Mouse (Mus musculus) midbrain, embryonic 16.5 days (tissue): ENCODE results near the gene Ifna7. TPM values are rescaled to one million over a fixed set of nuclear protein-coding genes. Genes with fewer than 3 reads are reported as not detected.
"Not testable (repeated sequence)": the region's sequence is repeated elsewhere in the genome, so short reads cannot be mapped to it uniquely, and the experiment has no call there.

Experiments used
- ATAC-seq: fragments of 200-750 bp; cut with Nextera tagmentation; 2 replicates; pipeline ENCODE4 v1.8.0; 2017; ENCODE audit warnings: moderate TSS enrichment
- H3K27ac ChIP-seq: fragments of 300-500 bp; sonication (generic); 2 replicates; pipeline ENCODE4 v1.5.1; 2014; ENCODE audit warnings: mild to moderate bottlenecking, low read length, mixed read lengths
- H3K27me3 ChIP-seq: fragments of 300-500 bp; sonication (generic); 2 replicates; pipeline ENCODE4 v1.6.1; 2014; ENCODE audit warnings: low read depth, low read length, mixed read lengths; ENCODE audit not compliant: control insufficient read depth, insufficient read depth
- H3K36me3 ChIP-seq: fragments of 300-500 bp; sonication (generic); 2 replicates; pipeline ENCODE4 v1.6.1; 2014; ENCODE audit warnings: mild to moderate bottlenecking, low read length, moderate library complexity, mixed read lengths; ENCODE audit not compliant: control insufficient read depth, insufficient read depth
- H3K4me1 ChIP-seq: fragments of 300-500 bp; sonication (generic); 2 replicates; pipeline ENCODE4 v1.6.1; 2014; ENCODE audit warnings: mild to moderate bottlenecking, low read length, mixed read lengths; ENCODE audit not compliant: control insufficient read depth, insufficient read depth
- H3K4me2 ChIP-seq: fragments of 300-500 bp; sonication (generic); 2 replicates; pipeline ENCODE4 v1.6.1; 2014; ENCODE audit warnings: mild to moderate bottlenecking, low read length, mixed read lengths
- H3K4me3 ChIP-seq: fragments of 300-500 bp; sonication (generic); 2 replicates; pipeline ENCODE4 v1.5.1; 2014; ENCODE audit warnings: low read depth, mild to moderate bottlenecking, low read length, moderate library complexity, mixed read lengths
- H3K9ac ChIP-seq: fragments of 300-500 bp; sonication (generic); 2 replicates; pipeline ENCODE4 v1.6.1; 2014; ENCODE audit warnings: low read depth, low read length, mixed read lengths
- H3K9me3 ChIP-seq: fragments of 300-500 bp; sonication (generic); replicated peaks from 2 replicates; pipeline ENCODE4 v1.6.1; 2014; ENCODE audit warnings: mild to moderate bottlenecking, low read length, mixed read lengths; ENCODE audit not compliant: control insufficient read depth, poor library complexity, severe bottlenecking
- WGBS: fragments of 180-500 bp; shearing (Covaris S2); extraction: QIAGEN DNeasy Blood & Tissue Kit; methylation state at CpG from one replicate; pipeline ENCODE4 v1.1.7; 2014; 5-methylcytosine and 5-hydroxymethylcytosine counted together
- polyA plus RNA-seq: library from polyadenylated mRNA; unstranded; fragments of >200 nt; fragmentation: Nextera tagmentation; extraction: Ambion mirVana; gene quantifications from 2 replicates; pipeline ENCODE4 v1.2.1, GENCODE M21; 2015

The Ifna7 gene
- polyA plus RNA-seq, 1 experiment from 2014 or later = not detected

DNA sequence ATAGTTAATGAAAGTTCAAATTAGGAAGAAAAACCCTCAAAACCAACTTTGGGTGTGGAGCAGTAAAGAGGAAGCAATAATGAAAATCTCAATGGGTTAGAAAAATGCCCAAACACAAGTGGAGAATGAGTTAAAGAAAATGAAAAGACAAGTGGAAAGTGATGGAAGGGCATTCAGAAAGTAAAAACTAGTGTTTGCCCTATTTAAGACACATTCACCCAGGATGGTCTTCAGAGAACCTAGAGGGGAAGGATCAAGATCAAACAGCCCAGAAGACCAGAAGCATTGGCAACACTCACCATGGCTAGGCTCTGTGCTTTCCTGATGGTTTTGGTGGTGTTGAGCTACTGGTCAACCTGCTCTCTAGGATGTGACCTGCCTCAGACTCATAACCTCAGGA lies 11.1 kb downstream of the Ifna7 start, which contains the start of gene Ifna6:
Ifna6 (plus strand) TSS at position 301 of the 400 bp plus-strand sequence.
- H3K4me2 ChIP-seq, H3K4me1 ChIP-seq, ATAC-seq, H3K27ac ChIP-seq, H3K9ac ChIP-seq, H3K36me3 ChIP-seq, H3K4me3 ChIP-seq, H3K27me3 ChIP-seq, H3K9me3 ChIP-seq: not testable (repeated sequence)

DNA sequence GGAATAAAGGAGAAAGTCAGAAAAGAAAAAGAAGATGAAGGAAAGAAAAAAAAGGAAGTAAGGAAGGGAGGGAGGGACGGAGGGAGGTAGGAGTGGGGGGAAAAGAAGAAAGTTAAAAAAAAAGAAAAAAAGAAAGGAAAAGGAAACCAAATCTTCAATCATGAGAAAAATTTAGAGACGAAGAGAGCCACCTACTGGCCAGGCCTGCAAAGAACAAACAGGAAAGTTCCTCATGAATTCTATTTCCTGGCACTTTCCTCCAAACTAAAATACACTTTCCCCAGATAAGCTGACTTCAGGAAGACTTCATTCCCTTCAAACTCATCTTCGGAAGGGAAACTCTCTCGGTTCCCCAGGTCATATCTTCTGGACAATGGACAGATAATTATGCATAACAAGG lies 14.5 kb downstream of the Ifna7 start:
- H3K4me1 ChIP-seq = no peaks in the 10 kb centered on the region
- no peak for ATAC-seq
- H3K9me3 ChIP-seq = no peaks in the 10 kb centered on the region
- WGBS = 24% methylated on average over 4 of the region's 4 CpGs
- no peak overlapping the region for H3K4me3 ChIP-seq
- H3K27me3 ChIP-seq = no peaks in the 10 kb centered on the region
- no peak overlapping the region for H3K27ac ChIP-seq
- H3K36me3 ChIP-seq = no peaks in the 10 kb centered on the region
- no peak overlapping the region for H3K4me2 ChIP-seq
- no peak overlapping the region for H3K9ac ChIP-seq

DNA sequence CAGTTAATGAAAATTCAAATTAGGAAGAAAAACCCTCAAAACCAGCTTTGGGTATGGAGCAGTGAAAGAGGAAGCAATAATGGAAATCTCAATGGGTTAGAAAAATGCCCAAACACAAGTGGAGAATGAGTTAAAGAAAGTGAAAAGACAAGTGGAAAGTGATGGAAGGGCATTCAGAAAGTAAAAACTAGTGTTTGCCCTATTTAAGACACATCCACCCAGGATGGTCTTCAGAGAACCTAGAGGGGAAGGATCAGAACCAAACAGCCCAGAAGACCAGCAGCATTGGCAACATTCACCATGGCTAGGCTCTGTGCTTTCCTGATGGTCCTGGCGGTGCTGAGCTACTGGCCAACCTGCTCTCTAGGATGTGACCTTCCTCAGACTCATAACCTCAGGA lies 19.2 kb downstream of the Ifna7 start, which contains the start of gene Ifna5:
Ifna5 (plus strand) TSS at position 301 of the 400 bp plus-strand sequence.
- H3K9me3 ChIP-seq, H3K27me3 ChIP-seq, H3K4me1 ChIP-seq, H3K9ac ChIP-seq, H3K27ac ChIP-seq, H3K36me3 ChIP-seq, H3K4me2 ChIP-seq, ATAC-seq, H3K4me3 ChIP-seq: not testable (repeated sequence)
- WGBS = 94% methylated on average over 1 of the region's 1 CpGs

DNA sequence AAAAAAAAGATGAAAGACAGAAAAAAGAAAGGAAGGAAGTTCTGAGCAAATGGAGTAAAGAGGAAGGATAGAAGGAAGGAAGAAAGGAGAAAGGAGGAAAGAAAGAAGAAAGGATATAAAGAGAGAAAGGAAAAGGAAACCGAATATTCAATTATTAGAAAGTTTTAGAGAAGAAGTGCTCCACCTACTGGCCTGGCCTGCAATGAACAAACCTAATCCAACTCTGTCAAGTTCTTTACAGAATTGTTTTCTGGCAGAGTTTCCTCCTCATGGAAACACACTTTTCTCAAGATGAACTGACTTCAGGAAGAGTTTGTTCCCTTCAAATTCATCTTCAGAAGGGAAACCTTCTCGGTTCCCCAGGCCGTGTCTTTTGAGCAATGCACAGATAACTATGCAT lies 22.8 kb downstream of the Ifna7 start:
- Histone ChIP-seq H3K27me3 (no peaks in the 10 kb centered on the region), H3K9me3 (no peaks in the 10 kb centered on the region), H3K9ac (no peak overlapping the region), H3K36me3 (no peaks in the 10 kb centered on the region), H3K4me3 (no peak overlapping the region), H3K4me1 (no peaks in the 10 kb centered on the region), H3K27ac (no peak overlapping the region), H3K4me2 (no peak overlapping the region)
- 43% methylated on average over 3 of the region's 3 CpGs for WGBS
- no peak for ATAC-seq

DNA sequence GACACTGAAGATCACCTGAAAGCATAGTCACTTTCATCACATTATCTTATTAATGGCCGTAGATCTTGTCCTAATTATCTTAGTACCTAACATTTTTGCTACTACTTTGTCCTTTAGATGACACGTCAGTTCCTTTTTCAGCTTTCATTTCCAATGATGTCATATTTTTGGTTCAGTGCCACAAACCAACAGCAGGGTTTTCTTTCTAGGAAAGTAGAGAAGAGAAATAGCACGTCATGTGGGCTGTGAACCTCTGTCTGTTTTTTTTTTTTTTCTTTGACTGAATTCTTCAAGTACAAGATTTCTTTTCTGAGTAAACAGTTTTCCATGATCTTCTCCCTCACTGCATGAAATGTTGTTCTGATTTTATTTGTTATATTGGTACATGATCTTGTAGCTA lies 24.0 kb downstream of the Ifna7 start:
- no peaks in the 10 kb centered on the region for H3K27me3 ChIP-seq
- H3K27ac ChIP-seq = no peak overlapping the region
- H3K4me2 ChIP-seq = no peak overlapping the region
- no peaks in the 10 kb centered on the region for H3K9me3 ChIP-seq
- 84% methylated on average over 3 of the region's 3 CpGs for WGBS
- ATAC-seq = no peak
- no peaks in the 10 kb centered on the region for H3K36me3 ChIP-seq
- no peak overlapping the region for H3K4me3 ChIP-seq
- H3K9ac ChIP-seq = no peak overlapping the region
- H3K4me1 ChIP-seq = no peaks in the 10 kb centered on the region

DNA sequence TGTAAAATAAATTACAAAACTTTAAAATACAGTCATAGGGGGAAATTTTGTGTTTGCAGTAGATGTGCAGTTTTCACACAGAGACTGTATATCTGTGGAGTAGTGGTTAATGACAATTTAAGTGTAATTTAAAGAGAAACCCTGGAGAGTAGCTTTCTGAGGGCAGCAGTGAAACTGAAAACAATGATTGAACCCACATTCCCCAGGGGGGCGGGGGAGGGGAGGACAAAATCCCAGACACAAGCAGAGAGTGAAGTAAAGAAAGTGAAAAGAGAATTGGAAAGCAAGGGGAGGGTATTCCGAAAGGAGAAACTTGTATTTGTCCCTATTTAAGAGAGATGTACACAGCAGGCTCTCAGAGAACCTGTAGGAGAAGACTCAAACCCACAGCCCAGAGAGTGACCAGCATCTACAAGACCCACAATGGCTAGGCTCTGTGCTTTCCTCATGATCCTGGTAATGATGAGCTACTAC lies 25.4 kb downstream of the Ifna7 start, which contains the start of gene Ifna4:
Ifna4 (plus strand) TSS at position 424 of the 474 bp plus-strand sequence.
- Histone ChIP-seq H3K27me3 (no peaks in the 10 kb centered on the region), H3K36me3 (no peaks in the 10 kb centered on the region), H3K9me3 (no peaks in the 10 kb centered on the region), H3K4me2 (no peak within 1 kb of the TSS), H3K9ac (no peak within 1 kb of the TSS), H3K27ac (no peak within 1 kb of the TSS), H3K4me1 (no peaks in the 10 kb centered on the region), H3K4me3 (no peak within 1 kb of the TSS)
- no peak for ATAC-seq
- 50% methylated on average over 2 of the region's 2 CpGs for WGBS

DNA sequence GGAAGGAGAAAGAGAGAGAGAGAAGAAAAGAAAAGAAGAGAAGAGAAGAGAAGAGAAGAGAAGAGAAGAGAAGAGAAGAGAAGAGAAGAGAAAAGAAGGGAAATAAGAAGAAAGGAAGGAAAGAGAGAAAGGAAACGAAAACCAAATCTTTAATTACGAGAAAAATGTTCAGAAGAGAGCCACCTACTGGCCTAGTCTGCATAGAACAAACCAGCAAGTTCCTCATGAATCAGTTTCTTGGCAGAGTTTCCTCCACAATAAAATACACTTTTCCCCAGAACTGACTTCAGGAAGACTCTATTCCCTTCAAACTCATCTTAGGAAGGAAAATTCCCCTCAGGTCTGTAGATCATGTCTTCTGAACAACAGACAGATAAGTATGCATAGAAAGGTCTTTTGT lies 29.3 kb downstream of the Ifna7 start:
- Histone ChIP-seq H3K27me3 (no peaks in the 10 kb centered on the region), H3K9ac (no peak overlapping the region), H3K4me1 (no peaks in the 10 kb centered on the region), H3K36me3 (no peaks in the 10 kb centered on the region), H3K27ac (no peak overlapping the region), H3K4me2 (no peak overlapping the region), H3K4me3 (no peak overlapping the region), H3K9me3 (no peaks in the 10 kb centered on the region)
- no peak for ATAC-seq
- 50% methylated on average over 2 of the region's 2 CpGs for WGBS

- Histone ChIP-seq H3K4me2 (no peak within 1 kb of the TSS), H3K36me3 (no peaks in the 10 kb centered on the region), H3K27ac (no peak within 1 kb of the TSS), H3K27me3 (no peaks in the 10 kb centered on the region), H3K4me3 (no peak within 1 kb of the TSS), H3K4me1 (no peaks in the 10 kb centered on the region), H3K9ac (no peak within 1 kb of the TSS), H3K9me3 (no peaks in the 10 kb centered on the region)
- 76% methylated on average over 1 of the region's 1 CpGs for WGBS
- ATAC-seq = no peak
These were observed 33.7 kb downstream of the Ifna7 start, which contains the start of gene Ifna1 for GRCm38 (mm10) chr4:88849698-88850097. Ifna1 (plus strand) TSS chr4:88850087.

DNA sequence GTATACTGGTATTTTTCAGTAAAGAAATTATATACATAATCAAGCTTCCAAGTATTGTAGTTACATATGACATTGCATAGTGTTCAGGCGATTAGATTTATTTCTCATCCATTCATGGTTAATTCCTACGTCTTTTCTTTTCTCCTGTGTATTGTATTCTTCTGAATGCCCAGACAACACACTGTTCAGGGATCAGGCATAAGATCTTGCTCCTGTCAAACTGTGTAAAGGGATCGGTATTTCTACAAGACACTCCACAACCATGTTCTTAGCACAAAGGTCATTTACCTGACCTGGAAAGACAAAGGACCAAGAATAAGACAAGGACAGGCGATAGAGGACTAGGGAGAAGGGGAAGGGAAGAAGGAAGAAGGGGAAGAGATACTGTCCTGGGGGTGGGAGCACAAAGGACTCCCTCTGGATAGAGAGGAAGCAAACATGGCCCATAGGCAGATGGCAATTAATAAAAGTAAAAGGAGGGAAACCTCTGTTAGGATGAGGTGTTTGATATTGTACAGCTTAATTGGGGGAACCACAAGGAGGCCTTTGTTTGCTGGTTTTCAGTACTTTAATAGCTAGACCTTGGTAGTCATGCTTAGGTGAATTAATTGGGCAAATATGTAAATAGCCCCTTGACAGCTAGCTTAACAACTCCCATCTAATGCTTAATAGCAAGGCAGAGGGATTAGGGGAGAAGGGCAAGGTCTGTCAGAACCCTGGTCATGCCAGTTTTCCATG lies 35.2 kb downstream of the Ifna7 start:
- 22% methylated on average over 4 of the region's 4 CpGs for WGBS
- no peak for ATAC-seq

More for the DNA sequence above, 35.2 kb downstream of the Ifna7 start:
- H3K36me3 ChIP-seq = no peaks in the 10 kb centered on the region
- no peak overlapping the region for H3K4me2 ChIP-seq
- no peaks in the 10 kb centered on the region for H3K4me1 ChIP-seq
- no peaks in the 10 kb centered on the region for H3K27me3 ChIP-seq
- no peak overlapping the region for H3K27ac ChIP-seq
- no peaks in the 10 kb centered on the region for H3K9me3 ChIP-seq
- no peak overlapping the region for H3K4me3 ChIP-seq
- H3K9ac ChIP-seq = no peak overlapping the region
